Mouse (Mus musculus) embryonic fibroblast, embryonic 13.5 days (primary cell): ENCODE results near the gene Lsamp.

Source experiments
- CTCF ChIP-seq: IDR thresholded peaks from 2 replicates; pipeline ENCODE4 v1.5.1; 2011; ENCODE audit warnings: mild to moderate bottlenecking, control low read depth, low read length, moderate library complexity, borderline replicate concordance; ENCODE audit not compliant: insufficient read depth
- POLR2A ChIP-seq: IDR thresholded peaks from 2 replicates; pipeline ENCODE4 v1.6.1; 2011; ENCODE audit warnings: low read depth, mild to moderate bottlenecking, control low read depth, low read length, moderate library complexity

- TF ChIP-seq CTCF (no peak), POLR2A (no peak)
Observed at GRCm38 (mm10) chr16:40891338-40891737, 907.2 kb downstream of the Lsamp start.
